Mouse (Mus musculus) limb, embryonic 11.5 days (tissue): ENCODE measurements around the gene Gpr174. TPM values are rescaled to one million over a fixed set of nuclear protein-coding genes. Genes with fewer than 3 reads are reported as not detected.

ENCODE experiments used
- polyA plus RNA-seq: library from polyadenylated mRNA; unstranded; fragments of >200 nt; fragmentation: Nextera tagmentation; extraction: Ambion mirVana; gene quantifications from 2 replicates; pipeline ENCODE4 v1.2.1, GENCODE M21; 2014

Gpr174 gene
- polyA plus RNA-seq, 1 experiment from 2014 or later = not detected

Other genes with a start within 250 kb of the Gpr174 start
- 0.11 TPM in 1 of 2 replicates, not detected in the other for gene P2ry10, start 167.4 kb upstream of the Gpr174 start, polyA plus RNA-seq
- gene P2ry10b, start 107.0 kb upstream of the Gpr174 start, polyA plus RNA-seq = 0.37 and 0.62 TPM in 2 replicates
- 496 and 532 TPM in 2 replicates for gene Itm2a, start 147.5 kb downstream of the Gpr174 start, polyA plus RNA-seq